Mouse (Mus musculus): ENCODE measurements around the gene Figla. TPM values are rescaled to one million over a fixed set of nuclear protein-coding genes. Genes with fewer than 3 reads are reported as not detected.
"Not testable (repeated sequence)": the region's sequence is repeated elsewhere in the genome, so short reads cannot be mapped to it uniquely, and the experiment has no call there.

Gene Figla
- polyA plus RNA-seq (2017; shearing (Covaris generic)), result not detected

DNA sequence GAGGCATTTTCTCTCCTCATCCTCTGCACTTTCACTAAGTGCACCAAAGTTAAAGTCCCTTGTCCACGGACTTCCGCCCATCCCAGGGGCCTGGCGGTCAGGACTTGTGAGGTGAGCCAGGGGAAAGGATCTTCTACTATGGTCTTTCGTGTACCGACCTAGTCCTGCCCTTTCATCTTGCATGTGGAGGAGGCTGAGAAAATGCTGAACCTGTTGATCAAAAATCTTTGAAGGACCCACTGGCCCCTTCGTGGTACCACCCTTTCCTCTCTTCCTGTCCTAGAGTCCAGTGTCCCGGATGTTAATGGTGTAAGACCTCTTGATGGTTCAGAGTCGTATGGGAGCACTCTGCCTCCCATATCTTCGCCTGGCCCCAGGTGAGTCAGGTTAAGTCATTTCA is at the start of gene Figla:
Gene Figla, plus strand, starts transcription at position 301 of the 400 bp plus-strand sequence.
- no peak for ATAC-seq

DNA sequence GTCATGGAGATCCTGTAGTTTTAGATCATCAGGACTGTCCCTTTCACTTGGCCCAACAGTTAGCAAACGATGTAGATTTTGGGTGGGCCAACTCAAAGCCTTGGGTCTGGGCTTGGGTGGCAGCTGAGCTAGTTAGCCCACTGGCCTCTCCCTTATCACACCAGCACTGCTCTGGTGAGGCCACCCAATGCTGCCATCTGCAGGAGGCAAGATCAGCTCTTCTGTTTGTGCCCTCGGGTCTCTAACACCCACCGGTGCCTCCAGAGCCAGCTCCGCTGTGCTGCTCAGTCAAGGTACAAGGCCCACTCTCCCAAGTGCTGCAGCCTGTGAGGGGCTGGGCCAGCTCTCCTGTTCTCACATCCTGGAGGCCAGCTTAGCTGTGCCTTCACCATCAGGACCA is 49.3 kb upstream of the Figla start:
- no peak for ATAC-seq

- ATAC-seq, result no peak
These were observed 46.1 kb upstream of the Figla start for GRCm38 (mm10) chr6:85969889-85970288.

DNA sequence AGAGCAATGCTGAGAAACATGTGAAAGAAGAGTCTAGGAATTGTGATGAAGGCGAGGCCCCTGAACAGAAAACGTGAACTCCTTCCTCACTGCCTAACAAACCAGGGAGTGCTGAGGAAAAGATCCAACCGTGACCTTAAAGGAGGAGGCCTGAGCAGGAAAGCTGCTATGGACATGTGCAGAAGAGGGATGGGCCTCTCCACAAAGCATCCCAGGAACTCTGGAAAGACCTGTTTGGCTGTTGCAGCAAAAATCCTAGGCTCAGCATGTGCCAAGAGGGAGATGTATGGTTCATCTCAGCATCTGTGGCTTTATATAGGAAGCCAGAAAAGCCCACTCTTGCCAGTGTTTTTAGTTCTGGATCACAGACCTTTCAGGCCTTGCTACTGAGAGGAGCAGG is 43.3 kb upstream of the Figla start:
- ATAC-seq, result no peak

- no peak for ATAC-seq
These were observed 42.6 kb upstream of the Figla start for GRCm38 (mm10) chr6:85973336-85973735.

DNA sequence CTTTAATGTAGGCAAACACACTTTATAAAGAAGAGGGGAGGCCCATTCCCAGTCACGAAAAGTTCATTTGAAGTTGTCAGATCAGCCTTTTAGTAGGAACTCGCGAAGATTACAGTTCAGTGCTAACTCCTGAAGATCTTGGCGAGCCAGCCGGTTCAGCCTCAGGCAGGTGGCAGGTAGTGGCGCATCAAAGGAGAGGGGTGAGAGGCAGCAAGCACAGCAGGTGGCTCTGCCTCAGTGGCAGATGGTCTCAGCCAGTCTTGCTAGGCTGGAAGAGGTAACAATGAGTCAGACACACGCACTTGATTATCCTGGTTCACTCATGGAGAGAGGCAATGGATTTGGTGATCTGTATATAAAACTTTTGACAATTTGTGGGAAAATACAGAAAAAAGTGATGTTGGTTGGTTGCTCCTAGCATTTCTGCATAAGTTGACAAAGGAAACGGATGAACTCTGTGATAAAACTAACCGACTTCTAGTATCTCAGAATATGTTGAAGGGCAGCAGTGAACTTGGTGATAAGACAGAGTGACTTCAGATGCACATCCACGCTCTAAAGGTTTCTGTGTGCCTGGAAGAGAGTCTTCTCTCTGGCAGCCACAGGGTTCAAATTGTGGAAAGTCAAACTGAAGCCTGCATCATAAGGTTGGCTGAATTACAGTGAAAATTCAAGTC is 40.9 kb upstream of the Figla start:
- no peak for ATAC-seq

GRCm38 (mm10) chr6:85975761-85976160 is 40.2 kb upstream of the Figla start:
- ATAC-seq, result no peak

DNA sequence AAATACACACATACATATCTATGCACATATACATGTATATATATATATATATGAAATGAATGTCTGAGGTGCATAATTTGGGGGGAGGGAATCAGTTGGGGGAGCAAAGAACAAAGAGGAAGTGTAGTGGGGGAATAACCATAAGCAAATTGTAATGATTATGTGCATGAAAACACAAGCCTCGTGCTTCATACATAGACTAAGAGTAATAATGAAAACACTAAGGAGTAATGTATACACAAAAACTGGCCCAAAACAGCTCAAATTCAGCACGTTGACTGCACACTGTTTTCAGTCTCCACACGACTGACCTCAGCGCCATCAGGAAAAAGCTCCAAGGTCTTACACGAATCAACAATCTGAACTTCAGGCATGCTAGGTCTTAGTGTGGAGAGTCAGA is 39.7 kb upstream of the Figla start:
- ATAC-seq, result no peak

DNA sequence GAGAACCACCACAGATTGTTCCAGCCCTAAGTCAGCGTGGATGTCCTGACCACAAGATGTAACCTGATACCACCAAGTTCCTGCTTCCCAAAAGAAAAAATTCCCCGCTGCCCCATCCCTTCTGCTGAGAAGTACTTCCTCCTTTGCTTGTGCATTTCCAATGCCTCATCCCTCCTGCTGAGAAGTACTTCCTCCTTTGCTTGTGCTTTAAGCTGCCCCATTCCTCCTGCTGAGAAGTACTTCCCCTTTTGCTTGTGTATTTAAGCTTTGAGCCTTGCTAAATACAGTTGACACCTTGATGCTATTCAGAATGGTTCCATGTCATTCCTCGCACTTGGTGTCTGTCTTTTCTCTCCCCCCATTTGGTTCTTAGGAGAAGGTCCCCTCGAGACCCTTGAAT is 37.2 kb upstream of the Figla start:
- ATAC-seq, result not testable (repeated sequence)

DNA sequence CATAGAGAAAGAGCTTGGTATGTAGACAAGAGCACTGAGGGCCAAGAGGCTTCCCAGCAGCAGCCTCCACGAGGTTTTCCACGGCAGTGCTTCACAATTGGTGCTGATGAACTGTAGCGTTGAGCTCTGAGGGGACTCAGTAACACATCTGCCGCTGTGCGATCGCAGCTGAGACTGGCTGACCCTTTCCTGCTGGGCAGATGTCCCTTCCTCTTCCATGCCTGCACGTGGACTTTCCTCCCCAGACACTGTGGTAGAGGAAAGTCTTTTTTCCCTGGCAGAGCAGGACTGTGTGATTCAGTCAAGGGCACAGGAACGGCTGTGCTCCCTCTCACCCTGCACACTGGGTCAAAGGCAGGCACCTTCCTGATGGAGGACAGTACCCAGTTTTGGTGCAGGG is 31.6 kb upstream of the Figla start:
- ATAC-seq, result no peak

DNA sequence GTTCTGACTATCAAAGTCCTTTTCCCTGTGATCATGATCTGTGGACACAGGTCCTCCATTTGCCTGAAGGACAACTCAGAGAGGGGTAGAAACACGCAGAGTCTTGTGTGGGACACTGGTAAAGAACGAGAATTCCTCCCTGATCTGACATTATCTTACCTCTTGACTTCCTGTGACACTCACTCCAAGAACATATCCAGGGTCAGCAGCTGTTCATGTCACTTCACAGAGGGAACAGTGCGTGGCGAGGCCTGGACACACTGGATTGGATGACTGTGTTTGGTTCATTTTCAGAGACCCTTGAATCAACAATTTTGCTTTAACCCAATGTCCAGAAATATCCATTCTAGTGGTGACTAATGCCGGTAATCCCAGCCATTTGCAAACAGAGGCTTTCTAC is 26.4 kb upstream of the Figla start:
- not testable (repeated sequence) for ATAC-seq

GRCm38 (mm10) chr6:85990774-85991173 is 25.2 kb upstream of the Figla start:
- ATAC-seq, result not testable (repeated sequence)

DNA sequence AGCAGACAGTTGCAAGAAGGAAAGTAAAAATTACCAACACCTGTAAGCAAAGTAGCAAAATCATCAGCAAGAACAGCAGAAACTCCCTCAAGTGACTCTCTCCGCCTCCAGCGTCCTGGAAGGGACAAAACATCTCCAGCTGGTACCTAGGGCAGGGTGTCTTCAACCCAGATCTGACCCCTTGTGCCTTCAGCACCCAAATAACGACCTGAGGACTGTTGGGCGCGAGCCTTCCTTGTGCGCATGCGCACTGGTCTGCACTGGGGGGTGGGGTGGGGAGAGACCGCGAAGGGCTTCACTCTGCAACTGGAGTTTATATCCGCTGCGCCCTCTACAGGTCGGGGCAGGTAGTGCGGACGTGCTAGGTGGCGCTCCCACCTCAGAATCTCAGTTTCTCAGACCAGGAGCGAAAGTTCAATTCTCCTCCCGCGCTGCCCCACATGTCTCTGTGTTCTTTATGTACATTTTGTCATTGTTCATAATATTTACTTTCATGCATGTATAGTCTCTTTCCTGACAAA is 12.5 kb upstream of the Figla start:
- ATAC-seq, result no peak

DNA sequence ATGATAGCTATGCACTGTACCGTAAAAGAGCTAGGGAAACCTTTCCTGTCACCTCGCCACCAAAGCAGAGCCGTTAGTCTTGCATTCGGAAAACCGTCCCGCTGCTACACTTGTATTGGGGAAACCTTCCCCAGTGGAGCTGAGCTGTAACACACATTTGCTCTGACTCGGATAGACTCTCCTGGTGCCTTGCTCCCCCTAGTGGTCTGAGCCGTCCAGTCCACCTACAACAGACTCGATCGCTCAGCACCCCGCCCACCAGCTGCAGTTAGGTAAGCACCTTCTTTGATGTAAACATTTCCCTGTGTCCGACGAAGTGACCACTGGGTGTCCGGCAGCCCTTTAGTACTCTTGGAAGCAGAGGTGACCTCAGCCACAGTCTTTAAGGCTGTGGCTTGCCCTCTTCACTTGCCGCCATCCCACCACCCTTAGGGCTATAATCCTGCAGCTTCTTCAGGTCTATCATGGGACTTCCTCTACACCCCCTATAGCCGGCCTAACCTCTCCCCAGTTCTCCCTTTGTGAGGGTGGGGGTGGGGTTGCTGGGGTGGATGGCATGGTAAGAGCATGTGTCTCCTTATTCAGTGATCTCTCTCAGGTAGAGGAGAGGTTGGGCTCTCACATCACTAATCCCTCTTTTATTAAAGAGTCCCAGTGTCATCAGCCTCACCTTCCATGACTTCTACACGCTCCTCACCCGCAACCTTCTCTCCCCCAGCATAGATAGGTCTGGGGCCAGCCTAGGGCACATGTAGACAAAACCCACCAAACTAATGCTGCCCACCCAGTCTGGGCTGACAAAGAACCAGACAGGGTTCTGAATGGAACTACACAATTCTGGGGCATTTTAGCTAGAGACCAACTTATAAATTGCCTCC is 11.5 kb upstream of the Figla start:
- peak; percentile 97 for ATAC-seq

GRCm38 (mm10) chr6:86009980-86010379 is 6.0 kb upstream of the Figla start:
- no peak for ATAC-seq

DNA sequence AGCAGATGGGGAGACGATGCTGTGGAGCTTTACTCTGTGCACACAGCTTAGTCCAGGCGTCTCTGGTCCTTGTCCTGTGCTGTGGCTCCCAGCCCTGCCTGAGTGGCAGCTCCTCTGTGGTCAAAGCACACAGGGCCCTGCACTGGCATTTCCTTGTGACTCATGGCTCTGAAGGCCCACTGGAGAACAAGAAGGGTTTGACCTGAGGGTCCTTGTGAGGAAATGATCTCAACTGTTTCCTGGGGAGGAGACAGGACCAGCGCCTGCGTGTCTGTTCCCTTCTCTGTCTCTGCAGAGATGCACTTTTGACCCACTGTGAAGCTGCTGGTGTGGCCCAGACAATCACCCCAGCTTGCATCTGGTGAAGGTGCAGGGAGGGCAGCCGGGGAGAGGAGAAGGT is 1.2 kb upstream of the Figla start:
- not testable (repeated sequence) for ATAC-seq

GRCm38 (mm10) chr6:86016793-86017350 is 901 bp downstream of the Figla start:
- ATAC-seq, result no peak

GRCm38 (mm10) chr6:86019415-86020237 is 3.7 kb downstream of the Figla start:
- no peak for ATAC-seq

DNA sequence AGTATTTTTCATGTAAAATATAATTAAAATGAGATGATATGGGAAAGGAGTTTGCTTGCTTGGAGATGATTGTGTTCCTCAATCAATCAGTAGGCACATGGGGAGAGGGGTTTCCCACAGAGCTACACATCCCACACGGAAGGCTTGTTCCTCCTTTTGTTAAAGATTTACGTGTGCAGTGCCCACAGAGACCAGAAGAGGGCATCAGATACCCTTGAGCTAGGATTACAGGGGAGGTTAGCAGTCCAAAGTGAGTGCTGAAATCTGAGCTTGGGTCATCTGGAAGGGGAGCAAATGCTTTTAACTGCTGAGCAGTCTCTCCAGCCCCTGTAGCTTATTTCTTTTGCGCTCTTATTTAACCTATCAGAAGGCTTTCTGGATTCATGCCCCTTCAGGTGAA is 5.0 kb downstream of the Figla start:
- ATAC-seq, result no peak

- ATAC-seq, result no peak
These were observed 10.8 kb downstream of the Figla start for GRCm38 (mm10) chr6:86026632-86027292.

DNA sequence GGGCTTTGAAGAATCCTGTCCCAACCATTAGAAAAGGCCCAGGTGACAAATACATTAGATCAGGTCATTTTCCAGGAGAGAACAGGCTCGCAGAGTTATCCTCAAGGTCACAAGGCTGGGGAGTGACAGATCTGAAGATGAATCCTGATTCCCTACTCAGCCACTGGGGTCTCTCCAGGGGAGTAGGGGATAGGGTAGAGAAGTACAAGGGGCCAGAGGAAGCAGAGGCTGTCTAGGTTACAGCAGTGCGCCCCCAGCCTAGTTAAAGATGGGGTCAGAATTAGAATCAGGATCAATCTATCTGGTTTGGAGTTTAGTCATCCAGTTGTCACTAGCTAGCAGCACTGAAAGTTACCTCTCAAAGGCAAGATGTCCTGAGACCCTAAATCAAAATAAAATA is 12.2 kb downstream of the Figla start:
- no peak for ATAC-seq

Measured in activated CD4-positive, CD25-positive, alpha-beta regulatory T cell, adult 4 months (primary cell).